Mouse (Mus musculus) cerebellum, adult 2 months (tissue): Measurements from ENCODE around the gene Timm10.

ENCODE experiments used
- CTCF ChIP-seq: fragments of 200-500 bp; IDR thresholded peaks from 2 replicates; pipeline ENCODE4 v1.5.1; 2011; ENCODE audit warnings: low read depth, mild to moderate bottlenecking, control low read depth, low read length, moderate library complexity, borderline replicate concordance; ENCODE audit not compliant: insufficient read depth
- POLR2A ChIP-seq: fragments of 200-500 bp; IDR thresholded peaks from 2 replicates; pipeline ENCODE4 v1.6.1; 2011; ENCODE audit warnings: low read length, control low read depth, borderline replicate concordance; ENCODE audit not compliant: insufficient read depth

DNA sequence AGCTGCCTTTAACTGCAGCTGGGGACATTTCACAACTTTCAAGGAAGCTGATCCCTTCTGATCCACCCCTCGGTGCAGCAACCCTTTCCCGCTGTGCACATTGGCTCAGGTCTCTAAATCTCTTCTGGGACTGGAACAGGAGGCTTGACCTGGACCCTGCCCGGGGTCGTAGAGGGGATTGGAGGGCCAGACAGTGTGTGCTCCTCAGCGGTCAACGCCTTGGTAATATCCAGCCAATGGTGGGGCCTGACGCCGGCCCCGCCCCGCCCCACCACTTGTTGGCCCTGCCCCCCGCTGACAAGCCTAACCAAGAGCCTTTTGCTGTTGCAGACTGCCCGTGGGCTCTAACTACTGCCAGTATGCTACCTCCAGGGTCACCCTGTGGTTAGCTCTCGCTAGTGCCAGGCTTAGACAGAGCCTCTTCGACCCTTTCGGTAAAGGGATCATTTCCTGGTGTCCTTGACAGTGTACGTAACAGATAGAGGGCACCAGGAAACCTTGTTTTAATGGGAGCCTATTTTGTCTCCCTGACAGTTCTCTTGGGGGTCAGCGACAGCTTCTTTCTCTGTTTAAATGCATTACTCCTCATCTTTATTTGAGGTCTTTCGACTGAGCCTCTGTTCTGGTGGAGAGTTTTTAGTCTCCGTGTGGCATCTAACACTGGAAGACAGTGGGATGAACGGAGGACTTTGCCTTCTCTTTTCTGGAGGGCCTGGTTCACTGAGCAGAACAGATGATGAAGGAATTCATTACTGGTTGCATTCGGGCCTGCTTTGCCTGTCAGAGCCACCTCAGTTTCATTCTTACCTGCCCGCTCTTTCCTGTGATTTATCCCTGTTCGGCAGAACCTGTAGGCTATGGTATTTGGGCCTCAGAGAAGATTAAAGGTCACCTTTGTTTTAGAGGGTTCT is 24.6 kb downstream of the Timm10 start:
- TF ChIP-seq CTCF (no peak), POLR2A (no peak)
